Mouse (Mus musculus) liver, embryonic 14.5 days (tissue): Measurements from ENCODE around the gene Zfp300.

ENCODE experiments used
- CTCF ChIP-seq: IDR thresholded peaks from 2 replicates; pipeline ENCODE4 v1.5.1; 2016; ENCODE audit warnings: antibody characterized with exemption, low read depth, control low read depth
- EP300 ChIP-seq: IDR thresholded peaks from 2 replicates; pipeline ENCODE4 v1.6.1; 2016; ENCODE audit warnings: antibody characterized with exemption, low read depth

DNA sequence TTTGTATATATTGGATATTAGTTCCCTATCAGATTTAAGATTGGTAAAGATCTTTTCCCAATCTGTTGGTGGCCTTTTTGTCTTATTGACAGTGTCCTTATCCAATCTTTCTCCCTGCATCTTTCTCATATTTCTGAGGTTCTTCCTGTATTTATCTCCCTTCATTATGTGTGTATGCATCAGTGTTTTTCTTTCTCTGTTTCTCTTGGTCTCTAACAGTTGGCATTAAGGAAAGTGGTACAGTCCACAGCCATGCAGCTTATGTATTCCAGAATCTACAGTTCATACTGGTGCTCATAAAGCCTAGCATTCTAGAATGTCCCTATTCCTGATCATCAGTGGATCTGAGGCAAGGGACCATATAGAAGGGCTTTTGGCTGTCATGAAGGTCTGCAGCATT, 21.2 kb downstream of the Zfp300 start, which contains the start of gene Spaca5:
- TF ChIP-seq CTCF (no peak), EP300 (no peak)
